Mouse (Mus musculus) heart, embryonic 15.5 days (tissue): ENCODE results near the gene Gpbar1. TPM values are rescaled to one million over a fixed set of nuclear protein-coding genes. Genes with fewer than 3 reads are reported as not detected.
A peak's percentile ranks its signal among the peaks of the same experiment; 100 is the strongest.

Experiments used
- ATAC-seq: fragments of 200-750 bp; cut with Nextera tagmentation; replicated peaks from 2 replicates; pipeline ENCODE4 v1.8.0; 2017; ENCODE audit warnings: low read depth, moderate TSS enrichment; ENCODE audit not compliant: insufficient number of reproducible peaks, insufficient read depth, low FRiP score
- H3K27ac ChIP-seq: fragments of 300-500 bp; sonication (generic); 2 replicates; pipeline ENCODE4 v1.5.1; 2015; ENCODE audit warnings: mild to moderate bottlenecking, inconsistent platforms
- H3K27me3 ChIP-seq: fragments of 300-500 bp; sonication (generic); 2 replicates; pipeline ENCODE4 v1.6.1; 2015; ENCODE audit warnings: inconsistent platforms
- H3K36me3 ChIP-seq: fragments of 300-500 bp; sonication (generic); 2 replicates; pipeline ENCODE4 v1.6.1; 2015; ENCODE audit warnings: mild to moderate bottlenecking, inconsistent platforms
- H3K4me1 ChIP-seq: fragments of 300-500 bp; sonication (generic); replicated peaks from 2 replicates; pipeline ENCODE4 v1.6.1; 2015; ENCODE audit warnings: inconsistent platforms
- H3K4me2 ChIP-seq: fragments of 300-500 bp; sonication (generic); 2 replicates; pipeline ENCODE4 v1.6.1; 2015; ENCODE audit warnings: inconsistent platforms, mild to moderate bottlenecking, moderate library complexity
- H3K4me3 ChIP-seq: fragments of 300-500 bp; sonication (generic); 2 replicates; pipeline ENCODE4 v1.5.1; 2015; ENCODE audit warnings: mild to moderate bottlenecking, inconsistent platforms
- H3K9ac ChIP-seq: fragments of 300-500 bp; sonication (generic); 2 replicates; pipeline ENCODE4 v1.6.1; 2015; ENCODE audit warnings: mild to moderate bottlenecking, inconsistent platforms
- H3K9me3 ChIP-seq: fragments of 300-500 bp; sonication (generic); replicated peaks from 2 replicates; pipeline ENCODE4 v1.6.1; 2016; ENCODE audit warnings: inconsistent platforms
- WGBS: fragments of 180-500 bp; shearing (Covaris S2); methylation state at CpG from one replicate; pipeline ENCODE4 v1.1.7; 2015; ENCODE audit warnings: mixed read lengths; 5-methylcytosine and 5-hydroxymethylcytosine counted together
- polyA plus RNA-seq: library from polyadenylated mRNA; unstranded; fragments of >200 nt; fragmentation: Nextera tagmentation; extraction: Ambion mirVana; gene quantifications from 2 replicates; pipeline ENCODE4 v1.2.1, GENCODE M21; 2015

The Gpbar1 gene
- 0.13 and 0.34 TPM in 2 replicates for polyA plus RNA-seq

DNA sequence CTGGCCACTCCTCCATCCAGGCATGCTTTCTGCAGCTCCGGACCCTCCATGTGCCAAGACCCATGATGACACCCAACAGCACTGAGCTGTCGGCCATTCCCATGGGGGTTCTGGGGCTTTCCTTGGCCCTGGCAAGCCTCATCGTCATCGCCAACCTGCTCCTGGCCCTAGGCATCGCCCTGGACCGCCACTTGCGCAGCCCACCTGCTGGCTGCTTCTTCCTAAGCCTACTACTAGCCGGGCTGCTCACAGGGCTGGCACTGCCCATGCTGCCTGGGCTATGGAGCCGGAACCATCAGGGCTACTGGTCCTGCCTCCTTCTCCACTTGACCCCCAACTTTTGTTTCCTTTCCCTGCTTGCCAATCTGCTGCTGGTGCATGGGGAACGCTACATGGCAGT, at the start of gene Gpbar1:
Gene Gpbar1 (plus strand): TSS at position 13 of the 400 bp plus-strand sequence.
- Histone ChIP-seq H3K4me3 (no peak within 1 kb of the TSS), H3K4me2 (no peak within 1 kb of the TSS), H3K36me3 (peaks cover 42% of the 10 kb centered on the region), H3K9ac (no peak within 1 kb of the TSS), H3K4me1 (peaks cover 47% of the 10 kb centered on the region), H3K27ac (no peak within 1 kb of the TSS), H3K9me3 (no peaks in the 10 kb centered on the region), H3K27me3 (no peaks in the 10 kb centered on the region)
- no peak for ATAC-seq
- 86% methylated on average over 10 of the region's 10 CpGs for WGBS

DNA sequence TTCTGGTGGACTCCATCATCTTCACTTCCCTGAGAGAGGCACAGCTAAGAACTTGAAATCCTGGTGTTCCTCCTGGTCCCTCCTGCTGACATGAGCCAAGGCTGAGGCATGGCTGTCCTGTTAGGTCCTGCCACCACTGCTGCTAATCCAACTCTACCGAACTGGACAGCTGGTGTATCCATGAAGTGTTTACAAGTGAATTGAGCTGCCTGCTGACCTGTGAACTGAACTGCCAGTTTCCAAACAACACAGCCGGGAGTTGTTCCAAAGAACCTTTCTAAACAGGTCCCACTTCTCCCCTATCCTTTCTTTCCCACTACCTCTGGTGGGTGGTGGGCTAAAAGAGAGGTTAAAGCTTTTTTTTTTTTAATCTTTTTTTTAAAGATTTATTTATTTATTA, 48.4 kb upstream of the Gpbar1 start:
- no peak overlapping the region for H3K9ac ChIP-seq
- no peak for ATAC-seq
- no peak overlapping the region for H3K4me3 ChIP-seq
- no peaks in the 10 kb centered on the region for H3K9me3 ChIP-seq
- H3K36me3 ChIP-seq = no peaks in the 10 kb centered on the region
- 0 out of 2 replicates have a peak, but pooled peaks cover 4% of the 10 kb centered on the region for H3K4me1 ChIP-seq
- H3K4me2 ChIP-seq = no peak overlapping the region
- H3K27me3 ChIP-seq = no peaks in the 10 kb centered on the region
- WGBS = 60% methylated on average over 2 of the region's 2 CpGs
- no peak overlapping the region for H3K27ac ChIP-seq

DNA sequence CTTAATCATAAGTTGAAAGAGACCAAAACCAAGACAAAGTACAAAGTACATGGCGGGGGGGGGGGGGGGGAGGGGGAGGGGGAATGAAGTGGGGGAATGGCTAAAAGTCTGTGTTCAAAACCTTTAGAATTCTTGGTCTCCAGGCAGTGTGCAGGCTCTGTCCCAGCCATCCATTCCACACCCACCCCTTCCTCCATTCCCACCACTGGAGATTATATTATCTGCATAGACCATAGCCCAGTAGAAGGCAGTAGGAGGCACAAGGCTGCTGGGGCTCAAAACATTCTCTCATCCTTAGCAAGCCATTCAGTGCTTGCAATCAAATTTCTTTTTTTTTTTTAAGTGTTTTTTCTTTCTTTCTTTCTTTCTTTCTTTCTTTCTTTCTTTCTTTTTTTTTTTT, 47.4 kb upstream of the Gpbar1 start:
- Histone ChIP-seq H3K4me2 (no peak overlapping the region), H3K9ac (no peak overlapping the region), H3K9me3 (no peaks in the 10 kb centered on the region), H3K4me1 (0 out of 2 replicates have a peak, but pooled peaks cover 6% of the 10 kb centered on the region), H3K36me3 (no peaks in the 10 kb centered on the region), H3K4me3 (no peak overlapping the region), H3K27me3 (no peaks in the 10 kb centered on the region), H3K27ac (no peak overlapping the region)
- no peak for ATAC-seq
- 80% methylated on average over 1 of the region's 1 CpGs for WGBS

DNA sequence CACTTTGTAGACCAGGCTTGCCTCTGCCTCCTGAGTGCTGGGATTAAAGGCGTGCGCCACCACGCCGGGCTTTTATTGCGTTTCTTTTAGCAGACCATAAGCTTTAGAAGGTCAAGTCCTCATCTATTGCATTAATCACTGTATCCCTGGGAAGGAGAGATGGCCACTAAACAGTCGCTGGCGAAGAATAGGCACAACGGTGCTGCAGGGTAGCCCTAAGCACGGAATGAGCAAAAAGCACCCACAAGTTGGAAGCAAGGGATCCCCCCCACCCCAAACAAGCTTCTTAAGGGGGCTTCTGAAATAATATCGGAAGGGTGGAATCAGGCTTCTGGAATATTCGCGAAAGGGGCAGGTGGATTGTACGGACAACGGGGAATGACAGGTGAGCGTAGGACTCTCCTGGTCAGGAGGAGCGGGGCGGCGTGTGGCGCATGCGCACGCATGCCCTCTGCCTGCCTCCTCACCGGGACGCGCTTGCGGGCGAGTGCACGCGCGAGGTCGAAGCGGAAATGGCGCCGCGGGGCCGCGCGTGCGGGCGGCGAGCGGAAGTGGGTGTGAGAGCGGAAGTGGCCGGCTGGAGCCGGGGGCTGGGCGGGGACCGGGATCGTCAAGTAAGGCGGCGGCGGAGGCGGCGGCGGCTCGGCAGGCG, 42.3 kb upstream of the Gpbar1 start, which contains the start of gene Arpc2:
Gene Arpc2 (plus strand): TSS at position 147 of the 652 bp plus-strand sequence.
- H3K27ac ChIP-seq = peak within 1 kb of the TSS; percentile 97
- peaks cover 37% of the 10 kb centered on the region for H3K4me1 ChIP-seq
- ATAC-seq = peak; percentile 90
- no peaks in the 10 kb centered on the region for H3K9me3 ChIP-seq
- no peaks in the 10 kb centered on the region for H3K27me3 ChIP-seq
- peak within 1 kb of the TSS; percentile 87 for H3K4me3 ChIP-seq
- H3K36me3 ChIP-seq = no peaks in the 10 kb centered on the region
- 2% methylated on average over 48 of the region's 55 CpGs for WGBS
- peak within 1 kb of the TSS; percentile 99 for H3K9ac ChIP-seq
- peak within 1 kb of the TSS; percentile 83 for H3K4me2 ChIP-seq

DNA sequence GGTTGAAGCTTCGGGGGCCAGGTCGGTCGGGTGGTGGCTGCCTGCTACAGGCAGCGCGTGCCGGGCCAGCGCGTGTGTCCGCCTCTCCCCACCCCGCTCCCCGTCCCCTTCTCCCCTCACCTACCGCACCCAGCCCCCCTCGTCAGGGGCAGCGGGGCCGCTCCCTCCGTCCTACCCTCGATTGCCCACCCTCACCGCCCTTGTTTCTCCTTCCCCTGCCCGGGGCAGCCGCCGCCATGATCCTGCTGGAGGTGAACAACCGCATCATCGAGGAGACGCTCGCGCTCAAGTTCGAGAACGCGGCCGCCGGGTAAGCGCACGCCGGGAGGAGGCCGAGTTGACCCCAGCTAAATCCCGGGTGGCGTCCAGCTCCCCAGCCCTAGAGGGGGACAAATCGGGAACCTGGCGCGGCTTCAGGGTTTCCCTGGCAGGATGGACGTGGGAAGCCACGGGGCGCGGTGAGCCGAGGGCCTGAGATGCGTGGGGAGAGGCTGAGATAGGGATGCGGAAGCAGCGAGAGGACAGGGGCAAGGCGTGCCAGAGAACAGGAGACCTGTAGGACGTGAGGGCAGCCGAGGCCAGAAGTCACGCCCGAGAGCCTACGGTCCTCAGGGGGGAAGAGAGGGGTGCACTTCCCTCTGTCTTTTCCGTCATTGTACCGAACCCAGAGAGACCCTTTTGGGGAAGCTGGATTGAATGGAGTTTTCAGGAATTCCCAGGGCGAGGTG, 41.6 kb upstream of the Gpbar1 start:
- under 1% methylated on average over 49 of the region's 57 CpGs for WGBS

DNA sequence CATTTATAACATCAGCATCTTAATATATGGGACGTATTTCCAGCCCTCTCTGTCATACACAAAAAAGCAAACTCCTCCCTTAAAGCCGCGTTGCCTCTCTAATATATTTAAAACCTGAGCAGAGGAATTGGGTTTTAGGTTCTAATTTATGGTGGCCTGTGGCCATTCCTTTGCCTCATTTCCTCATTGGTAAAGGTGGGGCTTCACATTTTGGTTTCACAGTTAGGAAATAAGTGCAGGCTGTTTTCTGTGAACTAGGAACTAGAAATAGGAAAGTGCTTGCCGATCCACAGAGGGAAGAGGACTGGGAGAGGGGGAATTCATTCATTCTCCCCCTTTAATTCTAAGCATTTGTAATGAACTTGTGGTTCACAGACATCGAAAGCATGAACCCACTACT, 40.7 kb upstream of the Gpbar1 start:
- Histone ChIP-seq H3K36me3 (no peaks in the 10 kb centered on the region), H3K4me3 (peak overlapping the region; percentile 87), H3K27me3 (no peaks in the 10 kb centered on the region), H3K4me1 (peaks cover 45% of the 10 kb centered on the region), H3K27ac (peak overlapping the region; percentile 97), H3K9ac (peak overlapping the region; percentile 99), H3K4me2 (peak overlapping the region; percentile 83), H3K9me3 (no peaks in the 10 kb centered on the region)
- 20% methylated on average over 5 of the region's 5 CpGs for WGBS
- no peak for ATAC-seq

More for the DNA sequence above, 41.6 kb upstream of the Gpbar1 start:
- peak; percentile 43; the same call in 1 of the 2 replicates for ATAC-seq
- Histone ChIP-seq H3K9ac (peak overlapping the region; percentile 99), H3K27me3 (no peaks in the 10 kb centered on the region), H3K4me2 (peak overlapping the region; percentile 83), H3K9me3 (no peaks in the 10 kb centered on the region), H3K36me3 (no peaks in the 10 kb centered on the region), H3K27ac (peak overlapping the region; percentile 97), H3K4me3 (peak overlapping the region; percentile 87), H3K4me1 (peaks cover 39% of the 10 kb centered on the region)

DNA sequence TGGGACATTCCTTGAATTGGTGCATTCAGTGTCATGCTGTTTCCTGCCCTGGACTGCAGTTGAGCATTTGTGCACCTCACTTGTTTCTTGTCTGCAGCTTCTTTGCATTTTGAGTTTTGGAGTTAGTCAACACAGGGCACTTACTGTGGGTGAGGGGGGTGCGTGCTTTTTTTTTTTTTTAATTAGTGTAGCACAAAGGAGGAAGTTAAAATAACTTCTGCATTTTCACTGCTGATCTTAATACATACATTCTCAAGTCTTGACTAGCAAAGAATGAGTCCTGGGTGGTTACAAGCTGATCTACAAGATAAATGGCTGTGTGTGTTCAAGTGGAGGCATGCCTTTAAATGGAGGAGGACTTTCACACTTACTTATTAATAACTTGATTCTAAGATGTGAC, 40.2 kb upstream of the Gpbar1 start:
- Histone ChIP-seq H3K27me3 (no peaks in the 10 kb centered on the region), H3K4me3 (peak overlapping the region; percentile 87), H3K4me1 (peaks cover 45% of the 10 kb centered on the region), H3K4me2 (peak overlapping the region; percentile 83), H3K27ac (peak overlapping the region; percentile 97), H3K36me3 (no peaks in the 10 kb centered on the region), H3K9ac (peak overlapping the region; percentile 99), H3K9me3 (no peaks in the 10 kb centered on the region)
- 31% methylated on average over 1 of the region's 1 CpGs for WGBS
- no peak for ATAC-seq

DNA sequence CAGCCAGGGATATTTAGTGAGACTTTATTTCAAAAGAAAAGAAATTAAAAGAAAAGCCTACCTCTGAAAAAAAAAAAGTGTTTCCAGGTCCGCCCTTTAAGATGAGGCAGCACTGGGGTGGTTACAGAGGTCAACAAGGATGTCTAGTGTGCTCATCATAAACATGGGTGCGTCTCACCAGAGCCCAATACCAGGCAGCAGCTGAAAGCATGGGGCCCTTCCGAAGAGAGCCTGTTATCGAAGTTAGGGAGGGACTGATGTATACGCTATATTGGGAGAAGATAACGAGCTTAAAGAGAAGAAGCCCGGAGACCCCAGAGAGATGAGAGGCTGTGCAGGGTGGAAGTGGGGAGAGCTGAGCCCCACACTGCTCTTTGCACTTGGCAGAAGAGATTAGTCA, 39.2 kb upstream of the Gpbar1 start:
- Histone ChIP-seq H3K4me3 (peak overlapping the region; percentile 87), H3K27me3 (no peaks in the 10 kb centered on the region), H3K27ac (peak overlapping the region; percentile 90), H3K4me1 (peaks cover 52% of the 10 kb centered on the region), H3K9ac (peak overlapping the region; percentile 35), H3K36me3 (no peaks in the 10 kb centered on the region), H3K9me3 (no peaks in the 10 kb centered on the region), H3K4me2 (peak overlapping the region; percentile 83)
- 9% methylated on average over 7 of the region's 7 CpGs for WGBS
- ATAC-seq = no peak

DNA sequence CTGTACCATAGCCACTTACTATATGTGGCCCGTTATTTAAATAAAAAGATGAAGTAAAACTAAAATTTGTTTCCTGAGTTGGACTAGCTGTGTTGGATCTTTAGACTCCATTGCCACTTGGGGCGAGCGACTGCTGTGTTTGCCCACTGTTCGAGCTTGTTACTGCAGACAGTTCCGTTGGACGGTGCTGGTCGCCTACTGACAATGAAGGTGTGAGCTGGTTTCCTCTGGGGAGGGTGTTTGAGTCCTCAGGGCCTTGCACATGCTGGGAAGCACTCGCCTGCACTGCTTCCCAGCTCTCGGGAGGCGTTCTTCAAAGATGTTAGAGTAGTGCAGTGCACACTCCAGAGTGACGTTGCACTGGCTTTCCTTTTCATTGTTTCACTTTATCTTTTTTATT, 38.7 kb upstream of the Gpbar1 start:
- H3K4me3 ChIP-seq = peak overlapping the region; percentile 87
- peak overlapping the region; percentile 35 for H3K9ac ChIP-seq
- no peaks in the 10 kb centered on the region for H3K27me3 ChIP-seq
- H3K4me1 ChIP-seq = peaks cover 56% of the 10 kb centered on the region
- WGBS = 16% methylated on average over 11 of the region's 11 CpGs
- H3K36me3 ChIP-seq = no peaks in the 10 kb centered on the region
- ATAC-seq = no peak
- H3K9me3 ChIP-seq = no peaks in the 10 kb centered on the region
- H3K27ac ChIP-seq = peak overlapping the region; percentile 90
- H3K4me2 ChIP-seq = peak overlapping the region; percentile 83

DNA sequence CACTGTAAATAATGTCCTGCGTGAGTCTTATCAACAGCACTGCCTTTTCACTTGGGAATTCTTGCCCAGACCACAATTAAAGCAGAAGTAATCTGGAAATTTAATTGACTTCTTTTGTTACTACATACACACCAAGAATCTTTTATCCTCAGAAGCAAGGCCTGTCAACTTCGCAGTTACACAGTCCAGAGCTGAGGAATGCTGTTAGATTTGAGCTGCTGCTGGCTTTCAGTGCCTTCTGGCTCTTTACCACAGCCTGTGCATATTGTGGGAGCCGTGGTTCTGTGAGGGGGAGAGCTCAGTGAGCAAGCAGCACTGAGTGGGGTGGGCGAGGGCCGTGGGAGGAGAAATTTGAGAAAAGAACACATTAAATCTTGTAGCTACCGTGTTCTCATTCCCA, 38.0 kb upstream of the Gpbar1 start:
- WGBS = 15% methylated on average over 6 of the region's 6 CpGs
- no peaks in the 10 kb centered on the region for H3K9me3 ChIP-seq
- peak overlapping the region; percentile 11; the same call in 1 of the 2 replicates for H3K9ac ChIP-seq
- no peaks in the 10 kb centered on the region for H3K27me3 ChIP-seq
- no peaks in the 10 kb centered on the region for H3K36me3 ChIP-seq
- peak overlapping the region; percentile 90 for H3K27ac ChIP-seq
- H3K4me1 ChIP-seq = peaks cover 63% of the 10 kb centered on the region
- H3K4me2 ChIP-seq = peak overlapping the region; percentile 83
- ATAC-seq = peak; percentile 51
- H3K4me3 ChIP-seq = peak overlapping the region; percentile 13; the same call in 1 of the 2 replicates

DNA sequence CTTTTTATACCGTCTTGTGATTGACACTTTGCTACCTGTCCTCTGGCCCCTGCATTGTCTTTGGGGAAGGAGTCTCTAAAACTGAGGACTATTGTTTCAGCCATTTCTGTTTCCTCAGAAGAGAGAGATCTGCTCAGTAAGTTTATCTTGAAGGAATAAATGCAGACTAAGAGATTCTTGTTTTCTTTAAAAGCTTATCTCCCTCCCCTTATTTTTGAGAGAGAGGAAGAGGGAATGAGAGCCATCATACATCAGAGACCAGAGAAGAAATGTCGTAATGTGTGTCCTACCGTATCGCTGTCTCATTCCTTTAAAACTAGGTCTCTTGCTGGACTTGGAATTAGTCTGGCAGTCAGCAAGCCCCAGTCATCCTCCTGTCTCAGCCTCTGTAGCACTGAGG, 37.5 kb upstream of the Gpbar1 start:
- H3K9me3 ChIP-seq = no peaks in the 10 kb centered on the region
- no peaks in the 10 kb centered on the region for H3K36me3 ChIP-seq
- H3K4me2 ChIP-seq = peak overlapping the region; percentile 83
- WGBS = 37% methylated on average over 4 of the region's 4 CpGs
- 0 out of 2 replicates have a peak overlapping the region, but pooled peaks have one; percentile 11 for H3K9ac ChIP-seq
- H3K4me1 ChIP-seq = peaks cover 65% of the 10 kb centered on the region
- no peaks in the 10 kb centered on the region for H3K27me3 ChIP-seq
- H3K27ac ChIP-seq = peak overlapping the region; percentile 90
- H3K4me3 ChIP-seq = peak overlapping the region; percentile 13; the same call in 1 of the 2 replicates
- ATAC-seq = no peak
